Mouse (Mus musculus): Measurements from ENCODE around the gene Gstt4.
A peak's percentile ranks its signal among the peaks of the same experiment; 100 is the strongest.
"Not testable (repeated sequence)": the region's sequence is repeated elsewhere in the genome, so short reads cannot be mapped to it uniquely, and the experiment has no call there.

Gene Gstt4

DNA sequence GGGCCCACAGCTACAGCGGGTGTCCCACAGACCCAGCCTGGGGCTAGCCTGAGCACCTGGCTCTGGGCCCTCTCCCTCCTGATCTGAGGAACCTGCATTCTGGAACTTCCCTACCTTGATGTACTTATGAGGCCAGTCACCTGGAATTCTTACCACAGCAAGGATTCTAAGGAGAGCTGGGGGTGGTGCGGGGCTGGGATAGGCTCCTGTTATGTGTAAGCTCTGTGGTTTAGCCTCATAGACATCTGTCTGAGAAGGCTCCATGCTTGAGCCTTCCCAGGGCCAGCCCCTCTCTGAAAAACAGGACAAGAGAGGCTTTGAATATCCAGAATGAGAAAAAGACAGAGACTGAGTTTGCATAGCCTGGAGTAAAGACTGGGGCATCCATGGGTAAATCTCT is at the start of gene Gstt4:
TSS of gene Gstt4 (minus strand) at position 101 of the 400 bp plus-strand sequence.
- no peak for DNase-seq

DNA sequence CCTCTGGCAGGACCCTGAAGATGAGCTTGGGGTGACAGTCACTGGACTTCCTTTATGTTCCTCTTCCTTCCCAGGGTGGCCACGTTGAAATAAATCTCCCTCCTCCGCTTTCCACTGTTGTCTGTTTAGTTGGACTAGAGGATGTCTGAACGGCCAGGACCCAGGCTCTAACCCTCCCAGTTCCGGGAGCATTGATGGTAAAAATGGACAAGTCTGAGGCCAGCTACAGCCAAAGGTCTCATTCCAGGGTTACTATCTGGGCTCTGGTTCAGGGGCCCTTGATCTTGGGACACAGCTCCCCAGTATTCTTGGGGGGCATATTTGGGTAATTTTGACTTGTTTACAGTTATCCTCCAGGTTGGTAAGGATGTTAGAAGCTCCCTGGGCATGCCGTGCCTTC is 39.2 kb upstream of the Gstt4 start:
- DNase-seq = no peak

DNA sequence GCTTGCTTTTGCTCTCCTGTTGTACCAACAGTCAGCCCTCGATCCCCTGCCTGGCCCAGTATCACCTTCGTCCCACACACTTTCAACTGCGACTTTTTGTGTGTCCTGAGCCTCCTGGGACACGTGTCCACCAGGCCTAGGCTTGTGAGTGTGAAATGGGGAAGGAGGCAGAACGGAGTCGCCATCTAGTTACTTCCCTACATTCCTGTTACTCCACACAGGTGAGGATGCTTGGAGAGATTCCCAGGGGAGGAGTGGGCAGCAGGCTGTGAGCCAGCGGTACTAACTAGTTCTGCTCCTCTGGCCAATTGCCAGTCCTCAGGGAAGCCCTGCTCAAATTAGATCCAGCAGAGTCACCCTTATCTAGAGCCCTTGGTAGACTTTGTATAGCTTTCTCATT is 38.4 kb upstream of the Gstt4 start:
- peak; percentile 52 to 61 for DNase-seq

GRCm38 (mm10) chr10:75859786-75860470 is 37.6 kb upstream of the Gstt4 start, which contains the start of gene Mif:
Mif (minus strand) TSS chr10:75860240.
- peak; percentile 87 to 92 for DNase-seq

GRCm38 (mm10) chr10:75859107-75859746 is 36.9 kb upstream of the Gstt4 start:
- DNase-seq = peak; percentile 66 to 73

DNA sequence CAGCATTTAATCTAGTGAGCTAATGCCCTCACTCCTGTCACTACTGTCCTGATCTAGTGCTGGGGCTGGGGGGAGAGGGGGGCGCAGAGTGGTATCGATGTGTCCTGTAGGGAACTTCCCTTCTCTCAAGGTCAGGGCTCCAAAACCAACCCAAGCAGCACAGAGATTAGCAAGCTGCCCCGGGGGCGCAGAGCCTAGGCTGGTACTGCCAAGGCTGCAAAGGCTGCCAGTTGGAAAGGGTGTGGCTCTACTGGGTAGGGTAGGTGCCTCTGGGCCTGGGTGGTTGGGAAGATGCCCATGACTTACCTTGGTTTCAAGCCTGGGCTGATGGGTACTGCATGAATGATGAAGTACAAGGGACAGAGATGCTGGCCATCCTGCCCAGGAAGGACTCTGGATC is 35.3 kb upstream of the Gstt4 start:
- DNase-seq = no peak

DNA sequence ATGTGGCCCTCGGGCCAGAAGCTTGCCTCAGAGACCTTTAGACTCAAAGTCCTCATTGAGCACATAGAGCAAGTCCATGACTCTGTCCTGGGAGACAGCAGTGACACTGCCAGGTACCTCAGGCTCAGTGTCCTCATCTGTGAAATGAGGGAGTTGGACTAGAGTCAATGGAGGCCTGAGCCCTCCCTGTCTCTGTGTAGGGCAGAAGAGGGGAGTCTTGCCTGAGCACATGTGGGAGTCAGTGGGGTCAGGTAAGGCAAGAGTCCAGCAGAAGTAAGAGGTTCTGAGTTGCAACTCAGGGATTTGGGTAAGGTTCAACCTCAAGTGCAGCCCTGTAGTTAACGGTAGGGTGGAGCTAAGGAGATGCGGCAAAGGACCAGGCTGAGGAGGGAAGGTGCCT is 34.6 kb upstream of the Gstt4 start:
- no peak for DNase-seq

DNA sequence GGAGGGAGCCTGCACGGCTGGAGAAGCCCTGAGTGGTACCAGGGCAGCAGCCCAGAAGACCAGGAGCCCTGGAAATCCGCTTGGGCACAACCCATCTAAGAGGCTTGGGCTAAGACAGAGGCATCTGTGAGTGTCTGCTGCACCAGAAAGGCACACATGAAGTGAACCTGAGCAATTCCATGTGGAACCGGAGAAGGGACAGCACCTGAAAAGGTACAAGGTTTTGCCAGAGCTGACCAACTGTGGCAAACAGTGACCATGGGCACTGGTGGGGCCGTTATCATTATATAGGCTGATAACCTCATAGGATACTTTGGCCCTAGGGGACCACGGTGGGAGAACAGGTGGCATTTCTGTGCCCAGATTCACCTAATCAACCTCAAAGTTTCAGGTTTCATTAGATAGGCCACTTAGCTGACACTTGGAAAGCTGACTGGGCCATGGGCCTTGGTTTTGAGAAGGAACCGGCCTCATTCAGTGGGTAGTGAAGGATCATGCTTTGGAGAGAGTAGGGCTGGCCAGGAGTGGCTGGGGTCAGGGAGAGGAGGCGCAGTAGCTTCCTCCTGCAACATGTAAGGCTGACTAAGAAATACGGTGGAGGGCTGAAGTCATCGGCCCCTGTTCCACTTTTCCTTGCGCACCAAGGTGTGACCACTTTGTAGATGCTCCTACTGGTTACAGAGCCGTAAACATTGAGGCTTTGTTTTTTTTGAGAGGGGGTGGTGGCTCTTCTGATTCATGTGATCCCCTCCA is 34.0 kb upstream of the Gstt4 start:
- DNase-seq = no peak

GRCm38 (mm10) chr10:75855416-75855981 is 33.2 kb upstream of the Gstt4 start:
- no peak for DNase-seq

DNA sequence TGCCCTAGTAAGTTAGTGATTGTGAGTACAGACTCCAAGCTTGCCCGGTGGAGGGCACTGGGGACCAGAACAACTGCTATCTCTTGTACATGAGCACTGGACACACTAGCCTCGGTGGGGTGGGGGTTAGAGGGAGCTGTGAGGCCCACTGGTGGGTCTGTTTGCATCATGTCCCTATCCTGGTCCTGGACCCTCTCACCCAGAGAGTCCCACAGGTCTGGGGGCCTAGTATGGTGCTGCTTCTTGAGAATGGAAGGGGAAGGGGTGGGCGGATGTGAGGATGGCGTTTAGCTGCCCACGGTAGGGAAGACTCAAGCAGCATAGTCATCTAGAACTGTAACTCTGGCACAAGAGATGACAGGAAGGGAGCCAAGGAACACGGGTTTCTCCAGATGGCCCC is 32.4 kb upstream of the Gstt4 start:
- DNase-seq = peak in 1 of 2 experiments; percentile 42

- no peak for DNase-seq
Measured at GRCm38 (mm10) chr10:75854096-75854495, 31.8 kb upstream of the Gstt4 start.

GRCm38 (mm10) chr10:75853452-75853851 is 31.1 kb upstream of the Gstt4 start:
- DNase-seq = peak; percentile 93 to 95

DNA sequence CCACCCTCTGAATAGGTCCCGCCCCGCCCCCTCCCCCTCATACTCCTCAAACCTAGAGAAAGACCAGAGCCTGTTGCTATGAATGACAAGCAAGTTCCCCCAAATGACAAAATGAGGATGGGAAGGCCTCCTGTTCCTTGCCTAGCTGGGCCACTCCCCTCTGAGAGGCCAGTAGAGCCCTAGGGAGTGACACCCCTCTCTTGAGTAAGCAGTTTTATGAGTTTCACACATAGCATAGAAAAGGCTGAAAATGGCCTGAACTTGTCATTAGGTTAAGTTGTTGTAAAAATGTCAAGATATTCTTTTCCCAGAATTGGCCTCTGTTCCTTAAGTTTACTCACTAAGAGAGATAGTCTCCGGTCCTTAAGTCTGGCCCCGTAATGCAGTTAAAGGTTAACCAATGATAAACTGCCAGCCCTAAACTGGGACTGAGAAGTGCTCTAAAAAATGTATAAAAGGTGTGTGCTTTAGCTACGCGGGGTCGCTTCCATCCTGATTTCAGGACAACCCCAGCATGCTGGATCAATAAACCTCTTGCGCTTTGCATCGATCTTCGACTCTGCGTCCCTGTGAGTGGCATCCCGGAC is 30.3 kb upstream of the Gstt4 start:
- no peak for DNase-seq

DNA sequence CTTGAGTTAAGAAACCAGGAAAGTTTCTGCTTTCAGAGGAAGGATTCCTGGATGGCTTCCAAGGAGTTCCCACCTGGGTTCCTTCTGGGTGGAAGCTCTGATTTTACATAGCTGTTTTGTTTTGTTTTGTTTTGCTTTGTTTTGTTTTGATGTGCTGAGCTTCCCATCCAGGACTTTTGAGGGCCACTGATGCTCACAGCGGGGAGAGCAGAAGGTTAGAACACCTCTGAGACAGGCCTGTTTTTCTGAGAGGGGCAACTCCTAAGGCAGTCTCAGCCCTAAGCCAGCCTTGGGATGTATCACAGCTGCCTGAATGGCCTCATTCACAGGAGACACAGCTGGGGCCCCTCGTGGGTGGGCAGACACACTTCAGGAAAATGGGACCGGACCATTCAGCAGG is 29.3 kb upstream of the Gstt4 start:
- DNase-seq = no peak

DNA sequence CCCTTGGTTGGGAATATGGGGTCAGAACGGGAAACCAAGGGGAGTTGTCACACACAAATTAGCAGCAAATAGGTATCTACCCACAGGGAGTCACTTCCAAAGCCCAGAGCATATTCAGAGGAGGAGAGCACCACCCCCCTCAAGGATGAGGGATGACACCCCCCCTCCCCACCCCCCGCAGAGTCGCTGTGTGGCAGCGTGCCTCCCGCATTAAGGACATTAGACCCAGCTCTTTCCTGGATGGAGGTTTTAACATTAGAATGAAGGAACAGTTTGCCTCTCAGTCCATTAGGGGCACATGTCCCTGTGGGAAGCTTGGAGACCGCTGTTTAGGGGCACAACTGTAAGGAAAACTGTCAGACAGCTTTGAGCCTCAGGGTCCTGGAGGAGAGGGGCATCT is 28.7 kb upstream of the Gstt4 start:
- no peak for DNase-seq

GRCm38 (mm10) chr10:75848382-75848781 is 26.0 kb upstream of the Gstt4 start:
- DNase-seq = no peak

DNA sequence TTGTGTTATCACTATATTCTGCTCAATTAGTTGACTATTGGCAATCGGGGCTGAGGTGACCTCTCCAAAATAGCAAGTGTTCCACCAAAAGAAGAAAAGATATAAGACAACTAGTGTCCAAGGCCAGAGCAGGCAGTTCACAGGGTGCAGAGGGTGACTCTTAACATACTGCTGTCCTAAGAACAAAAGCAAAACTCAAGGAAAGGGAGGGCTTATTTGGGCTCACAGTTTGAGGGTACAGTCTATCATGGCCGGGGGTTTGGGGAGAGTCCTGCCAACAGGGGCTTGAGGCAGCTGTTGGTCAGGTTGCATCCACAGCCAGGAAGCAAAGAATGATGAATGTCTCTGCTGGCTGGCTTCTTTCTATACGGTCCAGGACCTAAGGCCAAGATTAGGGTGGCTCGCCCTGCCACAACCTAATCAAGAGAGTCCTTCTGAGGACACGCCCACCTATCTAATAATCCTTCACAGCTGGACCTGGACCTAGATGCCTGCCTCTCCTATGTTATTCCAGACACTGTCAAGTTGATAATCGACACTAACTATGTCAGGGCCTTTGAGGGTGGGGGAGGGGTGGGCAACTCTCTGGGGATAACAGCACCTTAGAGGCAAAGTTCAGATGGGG is 23.1 kb upstream of the Gstt4 start:
- no peak for DNase-seq

DNA sequence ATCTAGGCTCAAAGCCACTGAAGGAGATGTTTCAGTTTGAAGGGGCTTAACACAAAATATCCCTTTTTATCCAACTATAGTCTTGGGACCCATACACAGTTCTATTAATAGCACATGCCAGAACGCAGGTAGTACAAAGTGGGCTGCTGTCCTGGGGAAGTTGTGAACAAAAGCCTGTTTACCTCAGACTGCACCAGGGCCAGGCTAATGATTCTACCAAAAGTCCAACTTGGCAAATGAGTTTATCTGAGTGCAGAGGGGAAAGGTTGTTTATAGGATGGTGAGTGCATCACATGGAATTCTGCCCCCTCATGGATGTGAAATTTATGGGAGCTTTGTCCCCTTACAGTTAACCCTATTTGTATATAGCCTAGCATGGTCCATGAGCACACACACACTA is 22.5 kb upstream of the Gstt4 start:
- DNase-seq = no peak

DNA sequence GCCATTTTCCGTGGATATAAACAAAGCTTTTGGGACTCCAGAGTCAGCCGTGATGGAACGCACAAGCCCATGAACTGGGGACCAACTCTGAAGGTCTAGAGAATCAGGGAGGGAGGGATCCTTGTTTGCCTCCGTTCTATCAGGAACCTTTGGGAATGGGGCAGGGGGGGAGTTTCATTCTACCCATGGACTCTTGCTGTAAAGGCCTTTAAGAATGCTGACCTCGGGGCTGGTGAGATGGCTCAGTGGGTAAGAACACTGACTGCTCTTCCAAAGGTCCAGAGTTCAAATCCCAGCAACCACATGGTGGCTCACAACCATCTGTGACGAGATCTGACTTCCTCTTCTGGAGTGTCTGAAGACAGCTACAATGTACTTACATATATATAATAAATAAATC is 21.6 kb upstream of the Gstt4 start:
- not testable (repeated sequence) for DNase-seq

- DNase-seq = no peak
Measured at GRCm38 (mm10) chr10:75839092-75839491, 16.7 kb upstream of the Gstt4 start.

DNA sequence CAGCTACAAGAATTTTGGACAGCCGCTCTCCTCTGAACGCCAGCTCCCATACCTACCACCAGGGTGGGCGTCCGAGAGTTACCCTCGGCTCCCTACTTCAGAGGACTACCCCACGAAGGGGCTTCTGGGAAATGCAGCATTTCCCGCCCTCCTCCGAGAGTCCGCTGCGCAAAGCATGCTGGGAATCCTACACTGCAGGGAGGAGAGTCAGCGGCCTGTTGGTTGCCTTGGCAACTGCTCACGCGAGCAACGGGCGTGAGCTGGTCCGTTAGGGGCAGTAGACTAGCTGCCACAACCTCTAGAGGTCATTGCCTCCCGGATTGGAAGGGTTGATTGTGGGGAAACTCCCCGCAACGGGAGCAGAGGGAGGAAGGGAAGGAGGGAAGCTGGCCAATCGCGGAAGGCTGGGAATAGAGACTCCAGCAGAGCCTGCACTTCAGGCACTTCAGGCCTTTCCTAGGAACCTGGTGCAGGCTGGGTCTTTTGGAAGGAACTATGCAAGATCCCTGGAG is 15.0 kb upstream of the Gstt4 start, which contains the start of gene Gstt2:
TSS of gene Gstt2 (minus strand) at position 177 of the 512 bp plus-strand sequence.
- peak; percentile 94 to 95 for DNase-seq

Measured in cerebellum, postnatal 14 days (tissue).